Mouse (Mus musculus) ovary, postnatal 36 days (tissue): Measurements from ENCODE around the gene Clec16a.

Source experiments
- DNase-seq: peaks from one replicate; pipeline ENCODE4 v3.0.0; 2022; ENCODE audit warnings: low spot score, mixed read lengths

Gene Clec16a

DNA sequence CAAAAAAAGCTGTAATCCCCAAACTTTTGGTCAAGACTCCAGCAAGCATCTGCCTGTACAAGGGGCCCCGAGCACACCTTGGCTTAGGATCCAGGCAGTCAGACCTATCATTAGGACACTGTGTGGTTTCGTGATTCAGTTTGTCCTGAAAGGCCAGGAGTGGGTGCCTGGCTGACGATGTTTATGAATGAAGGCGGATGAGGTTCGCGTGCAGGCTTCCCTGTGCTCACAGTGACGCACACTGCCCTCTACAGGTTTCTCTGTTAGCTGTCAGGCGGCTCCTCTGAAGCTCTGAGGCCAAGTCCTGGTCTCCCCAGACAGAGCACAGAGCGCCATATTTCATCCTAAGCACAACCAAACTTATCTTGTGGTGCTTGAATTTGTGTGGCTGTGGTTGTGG lies 241.1 kb downstream of the Clec16a start:
- peak; percentile 72 for DNase-seq

- no peak for DNase-seq
Observed at GRCm38 (mm10) chr16:10786782-10787547, 241.8 kb downstream of the Clec16a start.

GRCm38 (mm10) chr16:10787548-10788058 lies 242.5 kb downstream of the Clec16a start:
- no peak for DNase-seq

DNA sequence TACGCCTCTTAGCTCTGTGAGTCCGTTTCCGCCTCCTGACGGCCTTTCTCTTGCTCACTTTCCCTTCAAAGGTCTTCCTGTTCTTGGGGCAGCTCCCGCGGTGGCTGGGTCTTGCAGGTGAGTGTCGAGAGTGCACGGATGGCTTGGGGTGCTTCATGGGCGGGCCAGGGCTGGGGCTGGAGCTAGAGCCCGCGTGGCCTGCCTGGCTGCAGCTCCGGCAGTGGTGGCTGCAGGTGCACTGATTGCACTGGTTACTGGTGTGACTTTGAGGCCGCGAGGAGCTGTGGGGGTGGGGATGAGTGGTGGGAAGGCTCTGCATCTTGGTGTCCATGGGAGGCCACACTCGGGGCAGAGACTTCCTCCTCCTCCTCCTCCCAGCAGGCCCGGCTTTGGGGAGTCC lies 243.1 kb downstream of the Clec16a start, which contains the start of gene Tnp2:
Gene Tnp2, minus strand, starts transcription at position 390 of the 400 bp plus-strand sequence.
- no peak for DNase-seq

DNA sequence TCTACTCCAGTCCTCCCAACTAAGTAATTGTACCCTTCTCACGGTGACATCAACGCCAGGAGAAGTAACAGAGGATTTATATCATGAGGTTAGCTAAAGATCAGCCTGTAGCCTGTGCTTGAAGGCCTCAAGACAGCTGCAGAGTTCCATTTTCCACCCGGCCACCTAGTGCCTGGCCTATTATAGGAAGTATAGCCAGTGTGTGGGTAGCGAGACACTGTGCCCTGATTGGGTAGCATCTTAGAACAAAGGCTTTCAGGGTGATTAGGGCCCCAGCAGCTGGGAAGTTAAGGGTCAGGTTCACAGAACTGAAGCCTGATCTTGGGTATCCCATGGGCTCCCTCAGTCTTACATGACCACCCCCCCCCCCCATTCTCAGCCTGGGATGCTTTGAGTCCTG lies 243.7 kb downstream of the Clec16a start:
- no peak for DNase-seq

GRCm38 (mm10) chr16:10790702-10791101 lies 245.6 kb downstream of the Clec16a start, which contains the start of gene Prm3:
TSS of gene Prm3 (minus strand) at chr16:10790914.
- DNase-seq = no peak
